Mouse (Mus musculus): ENCODE data around the gene Klf5. TPM values are rescaled to one million over a fixed set of nuclear protein-coding genes. Genes with fewer than 3 reads are reported as not detected.

The Klf5 gene
- polyA plus RNA-seq (2014; fragmentation: Nextera tagmentation; extraction: Ambion mirVana), result 33.4 and 37.2 TPM in 2 replicates

- peak; percentile 99 for ATAC-seq (ENCODE audit: low read depth)
Observed at GRCm38 (mm10) chr14:99298385-99299021, at the start of gene Klf5. TSS of gene Klf5 (plus strand) at chr14:99298691.

GRCm38 (mm10) chr14:99262026-99262425, 36.5 kb upstream of the Klf5 start:
- Histone ChIP-seq H3K27me3 (replicated peaks; ENCODE audit: control insufficient read depth, insufficient read depth, low read length) (no peaks in the 10 kb centered on the region), H3K36me3 (ENCODE audit: control insufficient read depth, insufficient read depth, low read length) (no peaks in the 10 kb centered on the region)
- WGBS, result 92% methylated on average over 12 of the region's 12 CpGs

More at GRCm38 (mm10) chr14:99298385-99299021, at the start of gene Klf5:
- DNase-seq (ENCODE audit: low spot score), result peak; percentile 98
- Histone ChIP-seq H3K4me3 (ENCODE audit: low read depth, low read length) (peak within 1 kb of the TSS; percentile 76), H3K4me1 (ENCODE audit: control insufficient read depth, insufficient read depth, low read length) (no peaks in the 10 kb centered on the region), H3K9ac (ENCODE audit: low read depth, low read length) (peak within 1 kb of the TSS; percentile 78), H3K27ac (replicated peaks; ENCODE audit: low read depth, low read length) (peak within 1 kb of the TSS; percentile 64), H3K4me2 (ENCODE audit: low read depth, low read length) (peak within 1 kb of the TSS; percentile 81), H3K36me3 (ENCODE audit: control insufficient read depth, insufficient read depth, low read length) (peaks cover 4% of the 10 kb centered on the region; the same call in 1 of the 2 replicates), H3K27me3 (replicated peaks; ENCODE audit: control insufficient read depth, insufficient read depth, low read length) (peaks cover 15% of the 10 kb centered on the region; the same call in 1 of the 2 replicates), H3K9me3 (ENCODE audit: control insufficient read depth, low read length) (no peaks in the 10 kb centered on the region)
- WGBS, result under 1% methylated on average over 40 of the region's 67 CpGs

GRCm38 (mm10) chr14:99263816-99264215, 34.7 kb upstream of the Klf5 start:
- Histone ChIP-seq H3K4me1 (ENCODE audit: control insufficient read depth, insufficient read depth, low read length) (no peaks in the 10 kb centered on the region), H3K27ac (replicated peaks; ENCODE audit: low read depth, low read length) (no peak overlapping the region), H3K4me2 (ENCODE audit: low read depth, low read length) (no peak overlapping the region), H3K4me3 (ENCODE audit: low read depth, low read length) (no peak overlapping the region), H3K36me3 (ENCODE audit: control insufficient read depth, insufficient read depth, low read length) (no peaks in the 10 kb centered on the region), H3K9me3 (ENCODE audit: control insufficient read depth, low read length) (no peaks in the 10 kb centered on the region), H3K9ac (ENCODE audit: low read depth, low read length) (no peak overlapping the region), H3K27me3 (replicated peaks; ENCODE audit: control insufficient read depth, insufficient read depth, low read length) (no peaks in the 10 kb centered on the region)
- WGBS, result 93% methylated on average over 6 of the region's 6 CpGs
- DNase-seq (ENCODE audit: low spot score), result no peak
- ATAC-seq (ENCODE audit: low read depth), result no peak

More at GRCm38 (mm10) chr14:99262026-99262425, 36.5 kb upstream of the Klf5 start:
- ATAC-seq (ENCODE audit: low read depth) (no peak), DNase-seq (ENCODE audit: low spot score) (no peak)
- Histone ChIP-seq H3K9ac (ENCODE audit: low read depth, low read length) (no peak overlapping the region), H3K4me2 (ENCODE audit: low read depth, low read length) (no peak overlapping the region), H3K27ac (replicated peaks; ENCODE audit: low read depth, low read length) (no peak overlapping the region), H3K4me3 (ENCODE audit: low read depth, low read length) (no peak overlapping the region), H3K9me3 (ENCODE audit: control insufficient read depth, low read length) (no peaks in the 10 kb centered on the region), H3K4me1 (ENCODE audit: control insufficient read depth, insufficient read depth, low read length) (no peaks in the 10 kb centered on the region)

- no peaks in the 10 kb centered on the region for H3K4me1 ChIP-seq (ENCODE audit: control insufficient read depth, insufficient read depth, low read length)
- no peak overlapping the region for H3K9ac ChIP-seq (ENCODE audit: low read depth, low read length)
- no peak overlapping the region for H3K27ac ChIP-seq (replicated peaks; ENCODE audit: low read depth, low read length)
- H3K27me3 ChIP-seq (replicated peaks; ENCODE audit: control insufficient read depth, insufficient read depth, low read length), result no peaks in the 10 kb centered on the region
- DNase-seq (ENCODE audit: low spot score), result no peak
- no peaks in the 10 kb centered on the region for H3K9me3 ChIP-seq (ENCODE audit: control insufficient read depth, low read length)
- H3K36me3 ChIP-seq (ENCODE audit: control insufficient read depth, insufficient read depth, low read length), result no peaks in the 10 kb centered on the region
- no peak overlapping the region for H3K4me3 ChIP-seq (ENCODE audit: low read depth, low read length)
- no peak for ATAC-seq (ENCODE audit: low read depth)
- 86% methylated on average over 14 of the region's 14 CpGs for WGBS
- no peak overlapping the region for H3K4me2 ChIP-seq (ENCODE audit: low read depth, low read length)
Observed at GRCm38 (mm10) chr14:99265791-99266190, 32.7 kb upstream of the Klf5 start.

GRCm38 (mm10) chr14:99266749-99267148, 31.7 kb upstream of the Klf5 start:
- Histone ChIP-seq H3K27me3 (replicated peaks; ENCODE audit: control insufficient read depth, insufficient read depth, low read length) (no peaks in the 10 kb centered on the region), H3K9ac (ENCODE audit: low read depth, low read length) (no peak overlapping the region), H3K36me3 (ENCODE audit: control insufficient read depth, insufficient read depth, low read length) (no peaks in the 10 kb centered on the region), H3K4me3 (ENCODE audit: low read depth, low read length) (no peak overlapping the region), H3K4me1 (ENCODE audit: control insufficient read depth, insufficient read depth, low read length) (no peaks in the 10 kb centered on the region), H3K4me2 (ENCODE audit: low read depth, low read length) (no peak overlapping the region), H3K27ac (replicated peaks; ENCODE audit: low read depth, low read length) (no peak overlapping the region), H3K9me3 (ENCODE audit: control insufficient read depth, low read length) (no peaks in the 10 kb centered on the region)
- 67% methylated on average over 5 of the region's 5 CpGs for WGBS
- DNase-seq (ENCODE audit: low spot score) (no peak), ATAC-seq (ENCODE audit: low read depth) (no peak)

- DNase-seq (ENCODE audit: low spot score), result no peak
- no peak for ATAC-seq (ENCODE audit: low read depth)
- Histone ChIP-seq H3K4me1 (ENCODE audit: control insufficient read depth, insufficient read depth, low read length) (no peaks in the 10 kb centered on the region), H3K4me3 (ENCODE audit: low read depth, low read length) (no peak overlapping the region), H3K9me3 (ENCODE audit: control insufficient read depth, low read length) (no peaks in the 10 kb centered on the region), H3K9ac (ENCODE audit: low read depth, low read length) (no peak overlapping the region), H3K27ac (replicated peaks; ENCODE audit: low read depth, low read length) (no peak overlapping the region), H3K27me3 (replicated peaks; ENCODE audit: control insufficient read depth, insufficient read depth, low read length) (no peaks in the 10 kb centered on the region), H3K4me2 (ENCODE audit: low read depth, low read length) (no peak overlapping the region), H3K36me3 (ENCODE audit: control insufficient read depth, insufficient read depth, low read length) (no peaks in the 10 kb centered on the region)
- WGBS, result 67% methylated on average over 2 of the region's 2 CpGs
Observed at GRCm38 (mm10) chr14:99274056-99274455, 24.4 kb upstream of the Klf5 start.

GRCm38 (mm10) chr14:99275827-99276226, 22.7 kb upstream of the Klf5 start:
- no peak overlapping the region for H3K27ac ChIP-seq (replicated peaks; ENCODE audit: low read depth, low read length)
- H3K9ac ChIP-seq (ENCODE audit: low read depth, low read length), result no peak overlapping the region
- no peak for DNase-seq (ENCODE audit: low spot score)
- no peaks in the 10 kb centered on the region for H3K9me3 ChIP-seq (ENCODE audit: control insufficient read depth, low read length)
- H3K4me3 ChIP-seq (ENCODE audit: low read depth, low read length), result no peak overlapping the region
- H3K27me3 ChIP-seq (replicated peaks; ENCODE audit: control insufficient read depth, insufficient read depth, low read length), result no peaks in the 10 kb centered on the region; the same call in 1 of the 2 replicates
- no peaks in the 10 kb centered on the region for H3K4me1 ChIP-seq (ENCODE audit: control insufficient read depth, insufficient read depth, low read length)
- no peak overlapping the region for H3K4me2 ChIP-seq (ENCODE audit: low read depth, low read length)
- 49% methylated on average over 4 of the region's 4 CpGs for WGBS
- no peak for ATAC-seq (ENCODE audit: low read depth)
- no peaks in the 10 kb centered on the region for H3K36me3 ChIP-seq (ENCODE audit: control insufficient read depth, insufficient read depth, low read length)

- Histone ChIP-seq H3K27me3 (replicated peaks; ENCODE audit: control insufficient read depth, insufficient read depth, low read length) (no peaks in the 10 kb centered on the region; the same call in 1 of the 2 replicates), H3K4me1 (ENCODE audit: control insufficient read depth, insufficient read depth, low read length) (no peaks in the 10 kb centered on the region)
Observed at GRCm38 (mm10) chr14:99278312-99278711, 20.2 kb upstream of the Klf5 start.

More at GRCm38 (mm10) chr14:99278312-99278711, 20.2 kb upstream of the Klf5 start:
- no peak overlapping the region for H3K27ac ChIP-seq (replicated peaks; ENCODE audit: low read depth, low read length)
- 31% methylated on average over 9 of the region's 9 CpGs for WGBS
- H3K36me3 ChIP-seq (ENCODE audit: control insufficient read depth, insufficient read depth, low read length), result no peaks in the 10 kb centered on the region
- H3K4me2 ChIP-seq (ENCODE audit: low read depth, low read length), result no peak overlapping the region
- no peak overlapping the region for H3K4me3 ChIP-seq (ENCODE audit: low read depth, low read length)
- H3K9me3 ChIP-seq (ENCODE audit: control insufficient read depth, low read length), result no peaks in the 10 kb centered on the region
- H3K9ac ChIP-seq (ENCODE audit: low read depth, low read length), result no peak overlapping the region
- no peak for ATAC-seq (ENCODE audit: low read depth)
- no peak for DNase-seq (ENCODE audit: low spot score)
